Mouse (Mus musculus) thymus, postnatal 10 days (tissue): ENCODE results near the gene Ankdd1b.

ENCODE experiments used
- DNase-seq, 2 experiments: peaks; one replicate each; pipeline ENCODE4 v3.0.0; 2021; ENCODE audit warnings: low spot score in 2 of 2

The Ankdd1b gene

DNA sequence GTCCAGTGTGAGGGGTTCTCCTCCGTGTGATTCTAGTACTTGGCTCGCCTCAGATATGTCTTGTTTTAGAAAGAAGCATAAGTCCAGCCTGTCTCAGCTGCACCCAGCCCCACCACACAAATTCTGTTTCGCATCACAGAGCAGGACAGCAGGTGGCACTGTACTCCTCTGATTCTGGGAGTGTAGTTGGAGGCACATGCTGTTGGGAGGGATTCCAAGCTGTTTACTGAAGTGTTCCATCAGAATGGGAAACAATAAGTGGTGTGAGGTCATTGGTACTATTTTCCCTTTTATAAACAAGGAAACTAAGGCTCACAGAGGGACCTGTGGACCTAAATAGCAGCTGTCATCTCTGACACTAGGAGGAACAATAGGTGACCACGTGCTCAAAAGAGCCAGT lies 64.0 kb downstream of the Ankdd1b start:
- no peak for DNase-seq

DNA sequence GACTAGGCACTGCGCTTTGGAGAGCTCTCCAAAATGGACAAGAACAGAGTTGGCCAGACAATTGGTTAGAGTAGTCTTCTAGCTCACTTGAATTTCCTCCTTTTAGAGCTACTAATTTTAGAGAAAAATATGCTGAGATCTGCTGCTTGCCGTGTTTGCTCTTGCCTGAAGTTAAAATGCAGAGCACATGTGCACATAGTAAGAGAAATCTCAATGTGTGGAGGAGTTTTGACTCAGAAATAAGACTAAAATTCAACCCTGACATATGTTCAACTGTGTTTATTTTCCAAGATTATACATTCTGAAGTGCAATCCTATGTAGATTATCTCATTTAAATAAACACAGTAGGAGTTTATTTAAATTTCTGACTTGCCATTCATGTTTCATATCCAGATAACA lies 65.5 kb downstream of the Ankdd1b start:
- DNase-seq = no peak

DNA sequence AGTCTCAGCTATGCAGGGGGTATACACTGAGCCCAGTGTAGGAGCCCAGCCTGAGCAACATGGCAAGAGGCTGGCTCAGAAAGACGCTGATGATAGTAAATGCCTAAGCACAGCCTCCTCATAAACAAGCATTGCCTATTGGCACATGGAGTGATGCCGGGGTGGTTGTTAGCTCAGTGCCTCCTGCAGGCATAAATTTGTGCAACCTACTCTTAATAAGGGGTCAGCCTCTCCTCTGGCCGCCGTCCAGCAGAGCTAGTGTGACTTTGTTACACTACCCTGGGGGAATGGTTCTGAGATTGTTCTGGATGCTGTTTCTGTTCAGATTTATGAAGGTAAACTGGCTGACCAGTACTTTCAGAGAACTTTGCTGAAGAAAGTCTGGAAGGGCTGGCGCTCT lies 69.7 kb downstream of the Ankdd1b start:
- no peak for DNase-seq

DNA sequence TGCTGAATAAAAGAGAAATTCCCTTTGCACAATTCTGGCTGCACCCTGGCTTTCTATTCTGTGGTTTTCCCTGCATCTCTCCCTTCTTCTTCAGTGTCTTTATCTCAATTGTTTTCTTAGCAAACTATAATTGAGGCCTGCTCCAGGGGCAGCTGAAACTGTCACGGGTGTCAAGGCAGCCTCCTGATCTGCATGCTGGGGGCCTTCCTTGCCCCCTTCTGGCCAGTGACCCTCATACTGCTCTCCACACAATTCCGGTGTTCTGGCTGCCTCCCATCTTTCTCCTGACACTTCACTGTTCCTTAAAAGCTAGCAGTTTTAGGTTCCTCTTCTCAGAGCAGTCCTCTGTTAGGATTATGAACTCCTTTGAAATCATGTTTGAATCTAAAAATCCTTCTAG lies 81.7 kb downstream of the Ankdd1b start:
- no peak for DNase-seq

DNA sequence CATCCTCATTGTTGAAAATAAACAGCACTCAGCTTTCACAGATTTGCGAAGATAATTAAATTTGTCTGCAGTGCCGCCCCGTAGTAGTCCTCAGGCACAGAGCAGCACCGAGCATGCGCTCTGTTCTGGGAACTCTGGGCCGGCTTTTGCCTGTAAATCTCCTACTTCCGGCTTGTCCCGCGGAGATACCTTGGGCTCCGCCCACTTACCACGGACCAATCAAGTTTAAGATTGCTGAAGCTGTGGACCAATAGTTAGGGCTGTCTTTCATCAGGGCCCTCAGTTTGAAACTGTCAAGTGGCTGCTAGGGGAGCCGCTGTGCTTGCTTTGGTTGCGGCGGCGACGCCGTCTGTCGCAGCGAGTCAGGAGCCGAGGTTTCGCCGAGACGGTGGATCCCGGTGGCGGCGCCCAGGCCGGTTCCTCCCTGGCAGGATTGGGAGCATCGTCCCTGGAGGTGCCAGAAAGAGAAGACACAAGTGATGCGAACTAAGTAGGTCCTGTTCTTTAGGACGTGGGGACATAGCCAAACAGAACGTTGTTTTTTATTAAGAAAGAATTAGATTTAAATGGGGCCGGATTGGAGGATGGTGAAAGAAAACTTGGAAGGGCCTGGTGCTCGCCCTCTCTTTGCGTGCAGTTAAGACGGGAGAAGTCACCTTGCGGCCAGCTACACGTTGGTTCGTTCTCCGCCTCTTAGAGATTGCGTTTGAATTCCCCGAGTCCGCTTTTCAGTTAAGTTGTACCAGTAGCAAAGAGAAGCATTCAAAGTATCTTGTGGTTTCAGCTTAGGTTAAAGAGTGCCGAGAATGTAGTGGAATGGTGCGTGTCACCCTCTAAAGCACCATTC lies 82.7 kb downstream of the Ankdd1b start, which contains the start of gene Poc5:
Gene Poc5 (plus strand): TSS at position 253 of the 847 bp plus-strand sequence.
- DNase-seq = peak; percentile 97 to 98

DNA sequence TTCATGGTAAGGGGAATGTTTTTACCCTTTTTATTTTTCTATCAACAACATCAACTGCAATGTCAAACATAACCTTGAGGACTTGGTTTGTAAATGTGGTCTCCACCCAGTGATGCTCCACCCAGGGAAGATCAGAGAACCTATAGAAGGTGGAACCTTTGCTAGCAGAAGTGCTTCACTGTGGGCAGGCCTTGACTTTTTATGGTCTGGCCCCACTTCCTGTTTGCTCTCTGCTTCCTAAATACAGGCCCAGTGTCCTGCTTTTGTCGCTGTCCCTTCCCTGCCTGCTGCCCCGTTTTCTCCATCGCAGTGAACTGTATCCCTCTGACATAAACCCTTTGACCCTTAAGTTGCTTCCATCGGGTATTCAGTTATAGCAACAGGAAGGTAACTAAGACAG lies 93.1 kb downstream of the Ankdd1b start:
- DNase-seq = no peak

DNA sequence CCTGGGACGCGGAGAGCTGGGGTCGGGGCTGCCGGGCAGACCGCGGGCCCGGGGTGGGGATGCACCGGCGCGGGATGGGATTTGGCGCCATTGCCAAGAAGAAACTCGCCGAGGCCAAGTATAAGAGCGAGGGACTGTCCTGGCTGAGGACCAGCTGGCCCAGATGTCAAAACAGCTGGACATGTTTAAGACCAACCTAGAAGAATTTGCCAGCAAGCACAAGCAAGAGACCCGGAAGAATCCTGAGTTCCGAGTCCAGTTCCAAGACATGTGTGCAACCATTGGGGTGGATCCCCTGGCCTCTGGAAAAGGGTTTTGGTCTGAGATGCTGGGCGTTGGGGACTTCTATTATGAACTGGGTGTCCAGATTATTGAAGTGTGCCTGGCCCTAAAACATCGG lies 94.1 kb downstream of the Ankdd1b start:
- DNase-seq = no peak

DNA sequence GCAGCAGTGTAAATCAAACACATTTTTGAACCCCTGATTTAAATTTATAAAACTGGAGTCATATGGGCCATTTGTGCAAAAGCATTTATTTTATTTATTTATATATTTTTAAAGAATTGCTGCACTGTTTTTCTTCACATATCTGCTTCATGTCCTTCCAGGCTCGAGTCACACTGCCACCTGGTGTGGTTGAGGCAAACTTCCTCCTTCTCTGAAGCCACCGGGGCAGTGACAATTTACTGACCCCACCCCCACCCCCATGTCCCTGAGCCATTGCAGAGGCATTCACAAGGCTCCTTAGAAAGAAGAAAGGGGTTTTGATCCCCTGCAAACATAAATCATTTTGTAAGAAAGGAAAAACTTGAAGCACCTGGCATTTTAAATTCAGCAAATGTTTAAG lies 95.5 kb downstream of the Ankdd1b start:
- DNase-seq = no peak
